Mouse (Mus musculus) left cerebral cortex, adult 9 months (tissue): ENCODE measurements around the gene Ctsd.
A peak's percentile ranks its signal among the peaks of the same experiment; 100 is the strongest.

Experiments
- DNase-seq, 2 experiments: peaks; one replicate each; pipeline ENCODE4 v3.0.0; 2022; ENCODE audit warnings: low spot score in 2 of 2

Gene Ctsd

GRCm38 (mm10) chr7:142400112-142400749, 12.4 kb upstream of the Ctsd start:
- DNase-seq = peak in 1 of 2 experiments; percentile 62

GRCm38 (mm10) chr7:142399250-142399649, 11.4 kb upstream of the Ctsd start:
- no peak for DNase-seq

GRCm38 (mm10) chr7:142398052-142398451, 10.2 kb upstream of the Ctsd start:
- no peak for DNase-seq

GRCm38 (mm10) chr7:142396611-142397010, 8.8 kb upstream of the Ctsd start:
- DNase-seq = no peak

DNA sequence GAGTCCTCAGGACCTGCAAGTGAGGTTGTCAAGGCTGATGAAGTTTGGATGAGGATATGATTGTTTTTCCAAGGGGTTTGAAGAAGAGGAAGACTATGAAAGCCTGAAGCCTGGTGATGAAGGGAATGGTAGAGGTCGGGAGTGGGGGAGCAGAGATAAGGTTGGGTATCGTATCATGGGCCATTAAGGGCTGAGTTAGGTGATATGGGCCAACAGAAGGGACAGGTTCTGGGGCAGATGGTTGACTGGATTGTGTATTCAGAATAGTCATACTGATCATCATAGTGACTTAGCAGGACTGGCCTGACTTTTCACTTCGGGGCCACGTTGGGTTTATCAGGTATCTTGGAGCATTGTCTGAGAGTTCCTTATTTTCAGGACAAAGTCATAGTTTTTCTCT, 7.6 kb upstream of the Ctsd start:
- no peak for DNase-seq

GRCm38 (mm10) chr7:142394261-142395190, 6.7 kb upstream of the Ctsd start:
- no peak for DNase-seq

GRCm38 (mm10) chr7:142393191-142393590, 5.4 kb upstream of the Ctsd start:
- DNase-seq = no peak

- no peak for DNase-seq
These were observed 3.8 kb upstream of the Ctsd start for GRCm38 (mm10) chr7:142391609-142392008.

DNA sequence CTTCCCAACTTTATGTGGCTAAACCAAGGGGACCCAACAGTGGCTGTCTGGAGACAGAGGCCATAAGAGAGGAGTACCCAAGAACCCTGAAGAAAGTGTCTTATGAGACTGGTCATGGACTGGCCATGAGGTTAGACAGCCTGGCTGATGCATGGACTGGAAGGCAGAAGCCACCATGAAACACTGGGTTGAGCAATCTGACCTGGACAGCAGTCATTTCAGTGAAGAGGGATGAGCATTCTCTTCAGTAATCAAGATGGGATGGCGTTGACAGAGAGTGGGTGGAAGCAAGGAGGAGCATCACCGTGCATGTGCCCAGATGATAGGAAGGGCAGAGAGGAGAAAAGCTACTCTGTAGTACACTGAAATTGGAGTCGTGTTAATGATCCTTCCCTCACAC, 3.3 kb upstream of the Ctsd start:
- no peak for DNase-seq

GRCm38 (mm10) chr7:142389961-142390650, 2.3 kb upstream of the Ctsd start:
- DNase-seq = no peak

DNA sequence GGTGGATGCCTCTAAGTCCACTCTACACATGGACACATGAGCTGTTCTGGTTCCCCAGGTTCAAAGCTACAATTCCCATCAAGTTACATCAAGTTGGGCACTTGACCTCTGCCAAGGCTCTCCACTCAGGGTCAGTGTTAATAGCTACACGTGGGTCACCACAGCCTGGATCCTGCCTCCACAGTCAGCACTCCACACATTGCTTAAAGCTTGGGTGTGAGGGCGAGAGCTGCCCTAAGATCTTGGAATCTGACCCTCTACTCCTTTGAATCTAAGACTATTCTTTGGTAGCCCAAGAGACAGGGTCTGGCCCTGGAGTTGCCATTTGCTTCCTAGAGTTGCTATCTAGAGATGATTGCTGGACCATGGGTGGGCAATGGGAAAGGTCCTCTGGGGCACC, 902 bp upstream of the Ctsd start:
- DNase-seq = no peak

- no peak for DNase-seq
These were observed 360 bp upstream of the Ctsd start for GRCm38 (mm10) chr7:142388198-142388597.

- no peak for DNase-seq
These were observed 1.1 kb downstream of the Ctsd start for GRCm38 (mm10) chr7:142386621-142387201.

GRCm38 (mm10) chr7:142385742-142386403, 2.0 kb downstream of the Ctsd start:
- DNase-seq = no peak

DNA sequence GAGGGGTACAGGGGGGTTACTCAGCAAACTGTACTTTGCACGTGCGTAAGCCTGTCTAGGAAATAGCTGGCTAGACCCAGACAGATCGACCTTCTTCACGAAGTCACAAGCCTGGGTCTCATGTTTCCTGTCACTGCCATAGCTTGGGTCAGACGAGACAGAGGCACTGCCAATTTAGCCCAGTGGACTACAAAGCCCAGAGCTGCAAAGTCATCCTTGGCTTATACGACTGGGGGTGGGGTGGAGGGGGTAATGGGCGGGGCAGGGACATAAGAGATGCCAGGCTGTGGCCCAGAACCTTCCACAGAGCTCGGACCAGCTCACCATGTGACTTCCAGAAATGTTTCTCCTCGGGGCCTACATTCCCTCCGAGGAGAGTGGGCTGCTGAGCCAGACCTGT, 3.5 kb downstream of the Ctsd start:
- DNase-seq = no peak

- no peak for DNase-seq
These were observed 5.3 kb downstream of the Ctsd start, which contains the start of gene Gm49369 for GRCm38 (mm10) chr7:142382567-142382966. Gene Gm49369, minus strand, starts transcription at chr7:142382667.

- no peak for DNase-seq
These were observed 6.7 kb downstream of the Ctsd start for GRCm38 (mm10) chr7:142381175-142381574.

GRCm38 (mm10) chr7:142379186-142379585, 8.7 kb downstream of the Ctsd start:
- DNase-seq = no peak

- no peak for DNase-seq
These were observed 10.5 kb downstream of the Ctsd start for GRCm38 (mm10) chr7:142377233-142377925.

GRCm38 (mm10) chr7:142376096-142376495, 11.7 kb downstream of the Ctsd start:
- DNase-seq = no peak

DNA sequence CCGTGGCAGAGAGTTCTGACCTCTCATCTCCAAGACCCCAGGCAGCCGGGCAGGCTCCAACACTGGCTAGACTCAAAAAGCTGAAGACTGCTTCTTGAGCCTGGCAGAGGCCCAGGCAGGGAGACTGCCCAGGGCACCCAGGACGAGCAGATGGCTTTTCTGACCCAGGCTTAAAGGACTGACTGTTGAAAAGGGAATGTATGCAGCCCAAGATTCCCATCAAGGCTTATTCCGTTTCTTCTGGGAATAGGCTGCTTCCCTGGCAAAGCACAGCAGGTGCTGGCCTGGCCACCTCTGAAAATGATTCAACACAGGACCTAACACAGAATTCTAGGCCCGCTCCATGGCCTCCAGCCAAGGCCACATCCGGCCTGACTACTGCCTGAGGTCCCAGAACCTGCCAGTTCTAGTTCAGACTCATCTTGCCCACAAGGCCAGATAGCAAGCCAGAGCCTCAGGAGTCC, 12.5 kb downstream of the Ctsd start:
- no peak for DNase-seq
